Mouse (Mus musculus): ENCODE results near the gene Atf7ip.

- TF ChIP-seq CTCF (IDR thresholded peaks at IDR 0.05; ENCODE audit: low read depth, low read length) (no peak), POLR2A (IDR thresholded peaks at IDR 0.05; ENCODE audit: extremely low read depth, insufficient read depth, low read length) (no peak)
Measured at GRCm38 (mm10) chr6:136602601-136603000, 96.6 kb downstream of the Atf7ip start.
